Mouse (Mus musculus) stomach, postnatal 0 days (tissue): Measurements from ENCODE around the gene Bola2.

Experiments used
- CTCF ChIP-seq: IDR thresholded peaks from 2 replicates; pipeline ENCODE4 v1.5.1; 2016; ENCODE audit warnings: antibody characterized with exemption, low read depth, mild to moderate bottlenecking, moderate library complexity
- EP300 ChIP-seq: optimal IDR thresholded peaks from 2 replicates; pipeline ENCODE3; 2016; ENCODE audit warnings: antibody characterized with exemption

- TF ChIP-seq EP300: no peak
- TF ChIP-seq CTCF: no peak
Measured at GRCm38 (mm10) chr7:126741964-126742482, 46.8 kb downstream of the Bola2 start.
